Mouse (Mus musculus) kidney, adult 11 months (tissue): ENCODE measurements at regions not wholly inside any gene's neighbourhood (a gene's known extent, or its start where the extent isn't known, plus 50 kb on each side); places are given as distances from the start of the nearest gene placed in this dataset.

ENCODE experiments used
- DNase-seq: peaks from one replicate; pipeline ENCODE4 v3.0.0; 2022

DNA sequence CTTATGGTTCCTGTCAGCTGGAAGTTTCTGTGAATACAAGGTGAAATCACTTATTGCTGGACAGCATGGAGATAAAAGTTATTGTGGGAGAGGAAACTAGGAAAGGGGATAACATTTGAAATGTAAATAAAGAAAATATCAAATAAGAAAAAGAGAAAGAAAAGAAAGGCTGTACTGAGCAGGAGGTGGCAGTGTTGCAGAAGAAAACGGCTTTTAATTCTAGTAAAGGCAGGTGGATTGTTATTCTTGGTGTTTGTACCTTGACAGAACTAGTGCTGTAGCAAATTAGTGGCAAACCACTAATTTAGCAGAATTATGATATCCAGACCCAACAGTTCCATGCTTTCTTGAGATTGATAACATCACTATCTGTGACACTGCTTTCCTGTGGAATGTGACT is 52.6 kb downstream of the Gm10358 start:
- DNase-seq: no peak

DNA sequence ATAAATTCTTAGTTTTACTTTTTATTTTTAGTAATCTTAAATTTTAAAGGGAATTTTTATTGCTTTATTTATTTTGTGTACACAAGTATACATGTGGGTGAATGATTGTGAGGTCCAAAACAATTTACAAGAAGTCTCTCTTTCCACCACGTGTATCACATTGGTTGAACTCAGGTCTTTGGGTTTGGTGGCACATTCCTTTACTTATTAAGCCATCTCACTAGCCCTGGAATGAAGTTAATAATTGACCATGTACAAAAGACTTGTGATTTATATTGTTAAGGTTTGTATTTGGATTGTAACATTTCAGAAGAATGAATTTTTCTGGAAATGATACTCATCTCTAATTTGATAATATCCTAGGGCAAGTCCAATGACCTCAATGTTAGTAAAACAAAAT is 56.2 kb downstream of the Gm10358 start:
- DNase-seq: peak; percentile 8

DNA sequence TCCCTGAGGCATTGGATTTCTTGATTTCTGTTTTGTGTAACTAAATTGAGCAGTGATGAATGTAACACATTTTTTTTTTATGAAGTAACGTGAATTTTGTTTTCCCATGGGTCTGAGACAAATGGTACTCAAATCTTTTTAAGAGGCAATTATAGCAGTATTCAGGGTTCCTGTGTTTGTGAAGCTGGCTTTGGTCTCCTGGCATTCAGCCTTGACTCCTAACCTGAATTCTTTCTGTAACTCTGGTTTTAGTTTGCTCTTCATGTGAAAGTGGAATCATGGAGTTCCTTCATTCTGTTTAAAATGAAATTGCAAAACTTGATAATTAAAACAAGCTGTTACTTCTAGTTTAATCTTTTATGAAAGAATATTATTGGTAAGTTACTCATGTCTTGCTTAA is 58.3 kb downstream of the Gm10358 start:
- DNase-seq: no peak

DNA sequence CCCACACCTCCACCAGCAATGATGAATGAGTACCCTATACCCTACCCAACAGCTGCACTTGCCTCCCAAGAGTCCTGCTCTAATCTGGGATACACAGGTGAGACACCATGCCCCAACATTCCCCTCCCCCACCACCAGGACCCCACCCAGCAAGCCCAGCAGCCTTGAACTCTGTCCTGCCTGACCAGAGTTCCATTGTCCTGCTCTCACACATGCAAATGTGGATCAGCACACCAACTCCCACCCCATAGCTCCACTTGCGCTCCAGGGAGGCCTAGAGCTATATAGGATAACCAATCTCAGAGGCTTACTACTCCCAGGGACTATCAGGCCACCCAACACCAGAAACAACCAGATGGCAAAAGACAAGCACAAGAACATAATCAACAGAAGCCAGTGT is 85.8 kb downstream of the Gm10358 start:
- no peak for DNase-seq

DNA sequence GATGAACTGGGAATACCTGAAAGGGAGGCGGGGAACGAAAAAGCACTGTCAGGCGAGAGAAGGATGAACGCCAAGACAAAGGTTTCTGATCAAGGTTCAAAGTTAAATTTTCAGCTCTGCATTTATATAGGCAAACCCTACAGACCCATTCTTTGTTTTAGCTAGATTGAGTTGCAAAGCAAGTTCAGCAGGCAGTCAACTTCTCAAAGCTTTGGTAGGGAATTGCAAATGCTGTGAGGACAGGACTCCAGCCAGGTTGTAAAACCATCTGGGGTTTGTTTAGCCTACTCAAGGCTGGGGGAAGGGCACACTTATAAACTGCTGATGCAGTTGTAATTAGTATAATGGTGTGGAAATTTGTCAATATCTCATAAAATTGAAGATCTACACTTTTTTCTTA is 87.9 kb downstream of the Gm10358 start:
- DNase-seq: no peak

DNA sequence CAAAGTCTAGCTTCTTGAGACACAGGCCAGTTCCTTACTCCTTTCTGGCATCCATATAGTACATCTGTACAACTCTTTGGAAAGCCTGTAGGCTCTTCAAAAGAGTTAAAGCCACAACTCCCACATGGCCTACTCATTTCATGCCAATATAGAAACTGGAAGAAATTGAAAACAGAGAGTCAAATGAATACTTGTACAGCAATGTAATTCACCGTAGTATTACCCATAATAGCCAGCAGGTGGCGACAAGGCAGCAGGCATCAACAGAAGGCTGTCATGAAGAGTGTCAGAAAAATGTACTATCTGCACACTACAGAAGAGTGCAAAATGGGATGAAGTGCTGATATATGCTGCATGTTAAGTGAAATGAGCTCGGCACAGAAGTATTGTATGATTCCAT is 90.5 kb downstream of the Gm10358 start:
- no peak for DNase-seq

DNA sequence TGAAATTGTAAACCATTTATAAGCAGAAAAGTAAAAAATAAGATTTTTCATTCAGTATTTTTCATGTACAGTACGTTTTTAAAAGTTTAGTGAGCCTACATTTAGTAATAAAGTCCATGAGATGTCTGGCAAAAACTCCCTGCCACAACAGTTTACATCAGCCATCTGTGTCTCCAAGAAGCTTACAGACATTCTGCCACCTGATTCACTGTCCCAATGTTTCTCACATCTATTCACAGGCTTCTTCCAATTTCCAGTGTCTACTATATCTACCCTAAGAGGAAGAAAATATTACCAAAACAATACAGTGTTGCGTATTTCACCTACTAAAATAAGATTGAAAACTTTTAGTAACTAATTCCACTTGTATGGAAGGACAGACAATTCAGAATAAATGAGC is 95.7 kb downstream of the Rasd2 start:
- no peak for DNase-seq

DNA sequence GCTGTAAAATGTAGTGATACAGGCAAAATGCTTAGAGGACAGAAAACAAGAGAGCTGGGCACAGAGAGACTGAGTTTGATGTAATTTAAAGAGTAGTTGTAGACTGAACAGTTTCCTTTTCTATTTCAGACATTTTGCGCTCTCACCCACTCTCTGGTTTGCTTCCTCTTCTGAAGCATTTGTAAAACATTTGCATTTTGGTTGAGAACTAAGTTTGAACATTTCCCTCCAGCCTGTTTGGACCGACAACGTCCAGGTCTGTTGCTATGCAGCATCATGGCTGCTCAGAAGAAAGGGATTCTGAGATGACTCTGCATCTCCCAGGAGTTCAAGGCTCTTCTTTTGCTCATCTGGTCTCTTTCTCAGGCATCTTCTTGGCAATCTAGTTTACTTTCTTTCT is 78.2 kb downstream of the Rasd2 start:
- no peak for DNase-seq

DNA sequence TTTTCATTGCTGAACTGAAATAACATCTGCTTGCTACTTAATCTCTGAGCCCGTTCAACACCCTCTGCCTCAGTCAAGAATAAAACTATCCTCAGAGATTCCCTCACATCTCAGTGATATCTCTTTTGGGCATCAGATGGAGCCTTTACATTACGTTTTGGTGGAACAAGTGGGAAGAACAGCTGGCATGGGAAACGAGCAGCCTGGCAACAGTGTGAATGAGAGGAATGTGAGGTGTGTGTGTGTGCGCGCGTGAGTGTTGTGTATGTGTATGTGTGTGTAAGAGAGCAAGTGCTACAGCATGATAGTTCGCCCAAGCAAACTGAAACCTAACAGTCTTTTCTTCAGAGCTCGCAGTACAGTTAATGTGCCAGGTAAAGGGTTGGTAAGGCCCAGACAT is 76.2 kb downstream of the Rasd2 start:
- DNase-seq: no peak
